Mouse (Mus musculus) spleen, postnatal 36 days (tissue): ENCODE measurements around the gene Lenep.
A peak's percentile ranks its signal among the peaks of the same experiment; 100 is the strongest.

ENCODE experiments used
- DNase-seq, 2 experiments: peaks; one replicate each; pipeline ENCODE4 v3.0.0; 2022; ENCODE audit warnings: low spot score in 2 of 2, mixed read lengths in 1 of 2

The Lenep gene

DNA sequence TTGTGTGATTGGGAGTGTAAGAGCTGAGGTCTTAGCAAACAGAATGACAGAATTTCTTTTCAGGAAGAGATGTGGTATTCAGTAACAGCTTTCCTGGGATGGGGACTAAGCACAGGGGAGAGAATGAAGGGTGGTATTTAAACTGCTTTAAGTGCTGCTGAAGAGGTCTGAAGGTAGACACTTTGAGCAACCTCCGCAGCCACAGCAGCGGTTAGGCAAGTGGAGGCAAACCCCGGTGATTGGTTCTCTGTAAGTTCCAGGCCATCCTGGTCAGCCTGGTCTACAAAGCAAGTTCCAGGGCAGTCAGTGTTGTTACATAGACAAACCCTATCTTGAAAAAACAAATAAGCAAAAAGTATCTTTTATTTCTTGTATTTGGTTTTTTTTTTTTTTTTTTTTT lies 17.4 kb upstream of the Lenep start:
- DNase-seq = no peak

DNA sequence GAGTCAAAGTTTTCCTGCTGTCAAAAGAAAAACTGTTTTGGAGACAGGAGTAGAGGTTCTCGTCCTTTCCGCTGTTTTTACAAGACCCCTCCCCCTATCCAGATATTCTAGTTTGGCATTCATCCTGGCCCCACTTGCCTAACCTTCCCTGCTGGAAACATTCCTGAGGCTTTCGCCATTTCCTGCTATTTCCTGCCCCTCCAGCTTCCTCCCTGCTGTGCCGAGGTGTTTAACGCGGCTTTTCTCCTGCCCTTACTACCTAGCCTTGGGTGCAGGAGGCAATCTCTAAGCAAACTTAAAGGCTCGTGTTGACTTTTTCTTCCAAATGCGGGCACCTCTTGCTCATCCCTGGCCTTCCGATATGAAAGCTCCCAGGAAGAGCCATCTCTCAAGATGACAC lies 17.0 kb upstream of the Lenep start:
- DNase-seq = no peak

- DNase-seq = peak; percentile 32 to 57
These were observed 16.3 kb upstream of the Lenep start for GRCm38 (mm10) chr3:89418861-89419250.

DNA sequence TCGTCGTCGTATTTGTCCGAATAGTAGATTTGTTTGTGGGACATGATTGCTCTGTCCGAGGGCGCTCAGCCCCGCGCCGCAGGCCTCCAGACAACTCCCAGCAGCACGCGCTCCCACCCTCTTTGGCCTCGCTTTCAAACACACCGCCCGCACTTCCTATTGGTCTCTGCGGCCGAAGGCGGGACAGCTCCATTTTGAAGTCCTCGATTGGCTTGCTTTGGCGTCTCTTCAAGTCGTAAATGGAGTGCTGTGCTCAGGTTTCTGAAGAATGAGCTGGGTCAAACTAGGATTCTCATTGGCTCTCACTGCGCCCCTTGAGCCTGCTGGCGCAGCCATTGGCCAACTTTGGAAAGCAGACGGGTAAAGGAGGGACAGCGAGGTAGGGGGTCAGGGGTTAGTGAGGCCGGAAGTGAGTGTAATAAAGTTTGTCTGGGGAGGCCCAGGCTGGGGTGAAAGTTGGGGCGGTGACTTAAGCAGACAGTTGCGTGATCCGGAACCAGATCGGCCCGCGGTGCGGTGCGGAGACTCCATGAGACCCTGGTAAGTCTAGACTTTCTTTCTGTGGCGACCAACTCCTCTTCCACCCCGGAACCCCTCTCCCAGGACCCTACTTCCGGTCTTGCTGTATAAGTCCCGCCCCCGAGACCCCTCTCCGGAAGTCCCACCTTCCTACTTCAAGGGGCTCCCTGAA lies 15.7 kb upstream of the Lenep start, which contains the start of the genes Cks1b and Shc1:
Cks1b (minus strand) TSS at position 214 of the 691 bp plus-strand sequence.
Shc1 (plus strand) TSS at position 274 of the 691 bp plus-strand sequence.
- peak; percentile 96 to 97 for DNase-seq

GRCm38 (mm10) chr3:89417840-89418169 lies 15.2 kb upstream of the Lenep start:
- DNase-seq = no peak

GRCm38 (mm10) chr3:89417131-89417530 lies 14.5 kb upstream of the Lenep start:
- no peak for DNase-seq

GRCm38 (mm10) chr3:89416158-89416557 lies 13.6 kb upstream of the Lenep start:
- no peak for DNase-seq

- peak; percentile 97 to 99 for DNase-seq
These were observed 9.1 kb upstream of the Lenep start, which contains the start of gene Flad1 for GRCm38 (mm10) chr3:89411490-89412393. Gene Flad1 (minus strand): TSS chr3:89411870.

DNA sequence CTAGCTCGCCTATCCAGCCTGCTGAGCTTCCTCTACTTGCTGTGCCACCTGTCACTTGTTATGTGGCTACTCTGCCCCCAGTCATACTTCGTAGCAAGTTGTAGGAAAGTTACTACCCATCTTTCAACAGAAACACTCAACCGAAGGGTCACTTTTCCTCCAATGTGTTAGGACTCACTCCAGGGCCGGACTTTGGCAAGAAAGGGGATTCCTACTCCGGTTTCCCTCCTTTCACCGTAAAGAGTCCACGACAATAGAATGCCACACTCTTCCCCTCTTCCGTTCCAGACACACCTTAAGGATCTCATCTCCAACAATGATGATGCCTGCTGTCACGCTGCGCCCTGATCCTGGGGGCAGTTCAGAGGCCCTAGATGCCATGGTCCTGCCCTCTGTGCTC lies 8.3 kb upstream of the Lenep start:
- no peak for DNase-seq

DNA sequence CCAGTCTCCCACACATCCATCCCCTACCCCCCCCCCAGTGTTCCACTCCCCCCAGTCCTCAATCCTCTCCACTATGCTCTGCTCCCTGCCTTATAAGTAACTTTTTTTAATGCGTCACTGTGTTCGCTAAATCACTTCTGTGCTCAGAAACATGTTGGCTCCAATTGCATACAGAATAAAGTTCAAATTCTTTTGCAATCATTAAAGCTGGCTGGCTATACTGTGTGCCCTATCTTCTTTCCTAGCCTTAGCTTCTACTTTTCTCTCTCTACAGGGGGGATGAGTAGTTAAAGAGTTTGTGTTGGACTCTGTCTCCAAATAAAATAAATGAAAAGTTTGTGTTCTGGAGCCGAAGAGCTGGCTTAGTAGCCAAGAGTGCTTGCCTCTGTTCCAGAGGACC lies 7.1 kb upstream of the Lenep start:
- DNase-seq = no peak

GRCm38 (mm10) chr3:89408448-89408847 lies 5.9 kb upstream of the Lenep start:
- no peak for DNase-seq

GRCm38 (mm10) chr3:89406887-89407286 lies 4.3 kb upstream of the Lenep start:
- no peak for DNase-seq

DNA sequence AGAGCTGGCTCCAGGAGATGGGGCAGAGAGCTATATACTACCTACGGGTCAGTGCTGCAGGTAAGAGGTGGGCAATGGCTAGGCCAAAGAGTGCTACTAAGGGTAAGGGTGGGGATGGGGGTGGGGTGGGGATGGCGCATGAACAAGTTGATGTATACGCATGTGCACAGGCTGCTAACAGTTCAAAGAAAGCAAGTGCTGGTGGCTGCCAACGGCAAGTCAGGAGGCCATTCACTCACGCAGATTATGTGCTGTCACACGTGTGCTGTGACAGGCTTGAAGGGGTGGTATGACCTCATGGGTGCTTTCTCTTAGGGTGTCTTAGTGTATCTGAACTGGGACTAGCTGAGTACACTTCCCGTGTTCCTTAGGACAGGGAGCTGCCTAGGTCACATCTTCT lies 1.3 kb downstream of the Lenep start:
- DNase-seq = no peak

DNA sequence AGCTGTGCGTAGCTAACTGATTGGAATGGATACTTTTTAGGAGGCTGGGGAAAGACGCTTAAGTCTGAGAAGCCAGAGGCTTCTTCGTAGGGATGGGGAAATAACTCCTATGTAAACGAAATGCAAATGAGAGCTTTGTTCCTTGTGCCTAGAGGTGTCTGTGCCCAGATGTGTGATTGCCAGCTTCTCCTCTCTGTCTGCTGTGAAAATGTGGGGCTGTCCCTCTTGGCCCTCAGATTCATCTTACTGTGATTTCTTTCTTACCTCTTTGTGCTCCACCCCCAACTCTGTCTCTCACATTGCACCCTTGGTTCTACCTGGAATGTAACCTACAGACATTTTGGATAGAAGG lies 6.0 kb downstream of the Lenep start:
- no peak for DNase-seq

- peak; percentile 55 to 58 for DNase-seq
These were observed 6.6 kb downstream of the Lenep start for GRCm38 (mm10) chr3:89395806-89396653.

DNA sequence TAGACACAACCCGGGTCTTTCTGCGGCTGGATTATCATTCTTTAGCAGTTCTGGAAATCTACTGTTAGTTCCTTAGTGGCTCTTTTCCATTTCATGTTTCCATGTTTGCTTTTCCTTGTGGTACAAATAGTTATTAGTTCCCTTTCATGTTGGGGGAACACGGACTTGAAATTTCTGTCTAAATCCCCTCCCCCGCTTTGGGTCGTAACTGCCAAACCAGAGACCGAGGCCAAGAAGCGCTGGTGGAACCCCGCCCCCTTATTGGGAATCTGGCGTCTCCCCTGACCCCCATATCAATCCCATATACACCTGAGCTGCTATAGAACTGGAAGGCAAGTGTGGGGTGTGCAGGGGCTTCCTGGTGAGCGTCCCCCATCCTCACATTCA lies 7.2 kb downstream of the Lenep start:
- no peak for DNase-seq

DNA sequence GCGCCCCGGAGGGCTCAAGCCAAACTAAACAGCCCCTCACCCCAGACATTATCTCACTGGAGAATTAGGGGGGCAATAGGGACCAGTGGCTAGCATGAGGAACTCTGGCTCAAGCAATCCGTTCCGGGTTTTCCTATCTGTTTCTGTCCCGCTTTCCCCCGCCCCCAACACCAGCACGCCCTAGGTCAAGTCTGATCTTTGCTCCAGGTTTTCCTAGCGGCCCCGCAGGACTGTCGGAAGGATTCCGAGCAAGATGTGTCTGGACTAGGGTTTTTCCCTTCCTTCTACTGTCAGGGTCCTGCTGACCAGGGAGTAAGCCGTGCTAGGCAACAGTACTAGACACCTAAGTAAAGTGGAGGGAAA lies 7.7 kb downstream of the Lenep start:
- peak; percentile 46 to 70 for DNase-seq

DNA sequence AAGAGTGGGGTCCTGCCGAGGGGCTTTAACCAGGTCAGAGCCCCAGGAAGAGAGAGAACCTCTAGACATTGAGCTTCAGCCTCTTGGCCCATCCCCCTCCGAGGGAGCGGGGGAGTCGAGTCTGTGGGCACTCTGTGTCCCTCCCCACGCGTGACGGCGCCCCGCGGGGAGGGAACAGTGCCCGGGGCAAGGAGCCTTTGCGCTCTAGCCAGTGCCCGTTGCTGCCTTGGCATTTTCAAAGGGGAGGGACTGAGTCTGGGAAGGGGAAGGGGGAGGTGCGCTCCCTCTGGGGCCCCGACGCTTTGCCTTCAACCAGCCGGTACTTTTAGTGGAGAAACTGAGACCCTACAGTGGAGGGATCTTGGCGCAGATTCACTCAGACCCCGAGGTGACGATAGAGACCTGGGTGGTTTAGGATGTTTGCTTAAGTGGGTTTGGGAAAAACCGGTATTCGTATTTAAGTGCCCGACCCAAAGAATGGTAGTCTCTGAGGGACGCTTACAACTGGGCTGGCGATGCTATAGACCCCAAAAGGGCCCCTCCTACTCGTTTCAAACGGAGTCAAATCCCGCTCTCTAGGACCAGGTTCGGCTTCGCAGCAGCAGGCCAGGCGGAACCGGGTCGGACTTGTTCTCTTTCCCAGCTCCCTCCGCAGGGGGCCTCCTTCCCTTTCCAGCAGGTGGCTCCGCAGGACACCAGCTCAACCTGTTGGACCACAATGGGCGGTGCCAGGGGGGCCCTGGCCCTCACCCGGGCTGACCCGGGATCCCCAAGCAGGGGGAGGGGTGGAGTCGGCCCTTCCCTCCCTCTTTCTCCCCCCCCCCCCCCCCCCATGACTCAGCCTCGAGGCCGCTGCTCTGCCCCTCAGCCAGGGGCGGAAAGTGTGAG lies 8.3 kb downstream of the Lenep start, which contains the start of gene Zbtb7b:
Zbtb7b (minus strand) TSS at position 771 of the 888 bp plus-strand sequence.
- peak; percentile 59 to 66 for DNase-seq

GRCm38 (mm10) chr3:89393605-89394004 lies 9.0 kb downstream of the Lenep start:
- DNase-seq = peak; percentile 98

DNA sequence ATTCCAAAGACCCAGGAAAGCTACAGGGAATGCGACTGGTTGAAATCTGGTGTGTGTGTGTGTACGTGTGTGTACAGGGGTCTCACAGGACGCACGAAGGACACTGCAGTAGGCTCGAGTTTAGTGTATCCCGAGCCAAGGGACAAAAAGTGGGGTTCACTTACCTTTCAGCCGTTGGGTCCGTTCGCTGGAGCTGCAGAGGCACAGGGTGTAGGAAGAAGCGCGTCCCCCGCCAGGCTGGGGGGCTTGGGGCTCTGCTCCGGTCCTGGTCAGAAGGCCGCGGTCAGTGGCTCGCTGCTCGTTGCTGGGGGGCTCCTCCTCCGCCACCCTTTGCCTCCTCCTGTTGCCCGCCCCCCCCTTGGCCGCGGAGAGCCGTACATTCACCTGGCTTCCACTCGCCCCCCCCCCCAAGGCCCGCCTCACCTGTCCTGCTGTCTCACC lies 9.7 kb downstream of the Lenep start:
- peak; percentile 27 to 36 for DNase-seq
